ENCODE assay signal across 22 mouse cellular contexts in genomic region chr4:110006044-110006443, GRCm38 (mm10). TPM values are rescaled to one million over a fixed set of nuclear protein-coding genes. Genes with fewer than 3 reads are reported as not detected.
DNase-seq lines count a peak whose midpoint lies in the region; ATAC-seq and TF ChIP-seq lines count a peak whose summit lies in the region.
"Had no signal": no experiment of that assay in that cellular context is flagged by ENCODE, and none has a peak within 500 bp of the region (broad histone marks: within the 10 kb centered on the region; RNA-seq: fewer than 3 reads in every experiment).

No protein-coding gene starts in this region.

- H3K27ac ChIP-seq in liver, embryonic 14.5 days: no peak overlapping the region
- H3K27ac ChIP-seq in midbrain, embryonic 11.5 days (ENCODE audit: low read depth, low read length): no peak overlapping the region
- H3K27ac ChIP-seq in midbrain, embryonic 14.5 days (replicated peaks; ENCODE audit: low read depth, low read length): no peak overlapping the region
- H3K27ac ChIP-seq in MEL (ENCODE audit: control insufficient read depth, low read depth, low read length): no peak overlapping the region

- H3K9ac ChIP-seq in liver, embryonic 14.5 days (replicated peaks): no peak overlapping the region
- H3K9ac ChIP-seq in midbrain, embryonic 11.5 days (ENCODE audit: low read length): no peak overlapping the region
- H3K9ac ChIP-seq in midbrain, embryonic 14.5 days (replicated peaks; ENCODE audit: low read length): no peak overlapping the region
- H3K9ac ChIP-seq in MEL (ENCODE audit: control insufficient read depth, low read depth, low read length, poor library complexity, severe bottlenecking): no peak overlapping the region

- 72% methylated on average over 1 of the region's 1 CpGs for WGBS in liver, embryonic 14.5 days (ENCODE audit: insufficient replicate concordance)
- 93% methylated on average over 1 of the region's 1 CpGs for whole genome bisulfite sequencing in midbrain, embryonic 11.5 days
- 96% methylated on average over 1 of the region's 1 CpGs for WGBS in midbrain, embryonic 14.5 days

- TF ChIP-seq EP300 in liver, embryonic 14.5 days (IDR thresholded peaks at IDR 0.05; ENCODE audit: low read depth): peak; percentile 18; the same call in 1 of the 2 replicates
- TF ChIP-seq EP300 in MEL (IDR thresholded peaks at IDR 0.05; ENCODE audit: low read depth in 1 of 2, low read length in 2 of 2): peak; percentile 78 to 88

- DNase-seq in liver, embryonic 14.5 days (ENCODE audit: low read depth in 3 of 3, low spot score in 3 of 3): no peak
- DNase-seq in liver (no peak), MEL (ENCODE audit: low read depth, low spot score) (no peak)
- DNase-seq in midbrain, embryonic 11.5 days (ENCODE audit: low spot score, missing footprints): peak; percentile 56
- no peak for DNase-seq in midbrain, embryonic 14.5 days
- DNase-seq in frontal cortex, adult 2 months (ENCODE audit: extremely low spot score in 1 of 2, low spot score in 1 of 2): no peak
- DNase-seq: adrenal gland, adult 2 months; adrenal gland, adult 8-10 months; adrenal gland, postnatal 10 days; adrenal gland, postnatal 14 days; adrenal gland, postnatal 25 days; adrenal gland, postnatal 36 days; B cell, adult 2 months; cerebellum, adult 11 months; cerebellum, adult 11-12 months; cerebellum, adult 18-20 months; cerebellum, adult 2 months had no signal

- no peaks in the 10 kb centered on the region for H3K36me3 ChIP-seq in liver, embryonic 14.5 days (replicated peaks; ENCODE audit: control insufficient read depth, insufficient read depth, low read depth)
- H3K36me3 ChIP-seq in midbrain, embryonic 11.5 days (ENCODE audit: control insufficient read depth, insufficient read depth, low read length): no peaks in the 10 kb centered on the region
- no peaks in the 10 kb centered on the region for H3K36me3 ChIP-seq in midbrain, embryonic 14.5 days (ENCODE audit: control insufficient read depth, insufficient read depth, low read length)
- H3K36me3 ChIP-seq in MEL (ENCODE audit: control insufficient read depth in 1 of 2, insufficient read depth in 2 of 2, low read length in 2 of 2): no peaks in the 10 kb centered on the region
- H3K36me3 ChIP-seq: G1E had no signal

- no peak for TF ChIP-seq POLR2A in MEL (IDR thresholded peaks at IDR 0.05; ENCODE audit: control insufficient read depth in 1 of 2, insufficient read depth in 1 of 2, low read depth in 1 of 2, low read length in 2 of 2, poor library complexity in 1 of 2)

- H3K27me3 ChIP-seq in liver, embryonic 14.5 days (ENCODE audit: control insufficient read depth, insufficient read depth, low read length): no peaks in the 10 kb centered on the region
- no peaks in the 10 kb centered on the region for H3K27me3 ChIP-seq in midbrain, embryonic 11.5 days (ENCODE audit: control insufficient read depth, insufficient read depth, low read length)
- no peaks in the 10 kb centered on the region for H3K27me3 ChIP-seq in midbrain, embryonic 14.5 days (ENCODE audit: control insufficient read depth, insufficient read depth, low read length)
- H3K27me3 ChIP-seq in MEL (ENCODE audit: control insufficient read depth in 1 of 2, insufficient read depth in 2 of 2, low read length in 2 of 2): no peaks in the 10 kb centered on the region
- H3K27me3 ChIP-seq: CH12.LX, Patski had no signal

- no peak for TF ChIP-seq RAD21 in MEL (IDR thresholded peaks at IDR 0.05; ENCODE audit: low read depth, low read length)

- no peak for TF ChIP-seq CTCF in liver, embryonic 14.5 days (IDR thresholded peaks at IDR 0.05; ENCODE audit: low read depth)
- TF ChIP-seq CTCF in MEL (IDR thresholded peaks at IDR 0.05 in 2 of 3, conservative IDR thresholded peaks at IDR 0.05 in 1 of 3; ENCODE audit: control insufficient read depth in 1 of 3, insufficient read depth in 1 of 3, low read depth in 2 of 3, low read length in 3 of 3, poor library complexity in 1 of 3, severe bottlenecking in 1 of 3): no peak

- H3K4me2 ChIP-seq in liver, embryonic 14.5 days (ENCODE audit: low read depth): no peak overlapping the region
- no peak overlapping the region for H3K4me2 ChIP-seq in midbrain, embryonic 11.5 days
- no peak overlapping the region for H3K4me2 ChIP-seq in midbrain, embryonic 14.5 days (ENCODE audit: low read length)

- H3K9me3 ChIP-seq in liver, embryonic 14.5 days (ENCODE audit: control insufficient read depth, low read length): no peaks in the 10 kb centered on the region
- H3K9me3 ChIP-seq in midbrain, embryonic 11.5 days (ENCODE audit: control insufficient read depth, low read length): no peaks in the 10 kb centered on the region
- H3K9me3 ChIP-seq in midbrain, embryonic 14.5 days (ENCODE audit: control insufficient read depth, low read length): no peaks in the 10 kb centered on the region
- peaks cover 2% of the 10 kb centered on the region; the same call in 1 of the 2 replicates for H3K9me3 ChIP-seq in MEL (replicated peaks; ENCODE audit: insufficient read depth, low read length)
- H3K9me3 ChIP-seq: G1E had no signal

- no peak overlapping the region for H3K4me3 ChIP-seq in liver, embryonic 14.5 days (ENCODE audit: insufficient read depth in 1 of 2, low read depth in 2 of 2, low read length in 2 of 2)
- H3K4me3 ChIP-seq in midbrain, embryonic 11.5 days (ENCODE audit: low read depth, low read length): no peak overlapping the region
- H3K4me3 ChIP-seq in midbrain, embryonic 14.5 days (replicated peaks; ENCODE audit: low read depth, low read length): no peak overlapping the region
- H3K4me3 ChIP-seq in MEL (ENCODE audit: control insufficient read depth in 1 of 2, insufficient read depth in 1 of 2, low read depth in 2 of 2, low read length in 2 of 2): no peak overlapping the region

- ATAC-seq in liver, embryonic 14.5 days (ENCODE audit: insufficient read depth): no peak
- ATAC-seq in midbrain, embryonic 11.5 days (ENCODE audit: low FRiP score): no peak
- ATAC-seq in midbrain, embryonic 14.5 days (ENCODE audit: low FRiP score, low TSS enrichment): no peak
- ATAC-seq: activated CD4-positive, CD25-positive, alpha-beta regulatory T cell, adult 4 months; CD4-positive, CD25-positive, alpha-beta regulatory T cell, adult 4 months; Patski had no signal

- H3K4me1 ChIP-seq in liver, embryonic 14.5 days (replicated peaks; ENCODE audit: control insufficient read depth in 2 of 2, insufficient read depth in 2 of 2, low read length in 1 of 2): no peaks in the 10 kb centered on the region
- H3K4me1 ChIP-seq in midbrain, embryonic 11.5 days (ENCODE audit: control insufficient read depth, insufficient read depth, low read length): no peaks in the 10 kb centered on the region
- no peaks in the 10 kb centered on the region for H3K4me1 ChIP-seq in midbrain, embryonic 14.5 days (ENCODE audit: control insufficient read depth, insufficient read depth, low read length)
- peaks cover 0 to 13% of the 10 kb centered on the region in 2 experiments; a peak in 2 of 4 replicates for H3K4me1 ChIP-seq in MEL (ENCODE audit: control insufficient read depth in 1 of 2, insufficient read depth in 2 of 2, low read length in 2 of 2)

- no peaks in the 10 kb centered on the region for H3K79me2 ChIP-seq in MEL (ENCODE audit: control insufficient read depth, insufficient read depth, low read length, poor library complexity)

TF ChIP-seq in MEL, 35 proteins besides CTCF, POLR2A, EP300 and RAD21 (continues in another document):
- TF ChIP-seq MEF2A (IDR thresholded peaks at IDR 0.05; ENCODE audit: extremely low read depth, insufficient replicate concordance, low read depth, low read length, poor library complexity, severe bottlenecking) (peak; percentile 92; the same call in 1 of the 2 replicates), TCF12 (IDR thresholded peaks at IDR 0.05; ENCODE audit: low read depth, low read length) (peak; percentile 96), MAFK (IDR thresholded peaks at IDR 0.05; ENCODE audit: borderline replicate concordance, low read depth, low read length) (no peak), USF2 (IDR thresholded peaks at IDR 0.05; ENCODE audit: borderline replicate concordance in 1 of 2, insufficient read depth in 1 of 2, low read depth in 1 of 2, low read length in 2 of 2) (no peak), RCOR1 (IDR thresholded peaks at IDR 0.05; ENCODE audit: low read depth, low read length) (peak; percentile 45; the same call in 1 of the 2 replicates), SIN3A (IDR thresholded peaks at IDR 0.05; ENCODE audit: low read length) (peak; percentile 29; the same call in 1 of the 2 replicates), KAT2A (conservative IDR thresholded peaks at IDR 0.05; ENCODE audit: low read depth, low read length) (no peak), ELF1 (IDR thresholded peaks at IDR 0.05; ENCODE audit: low read depth, low read length) (no peak), POLR2AphosphoS2 (IDR thresholded peaks at IDR 0.05; ENCODE audit: low read length) (no peak), MYB (IDR thresholded peaks at IDR 0.05; ENCODE audit: low read depth, low read length) (no peak), GATA1 (IDR thresholded peaks at IDR 0.05; ENCODE audit: low read depth, low read length) (peak; percentile 79), MXI1 (IDR thresholded peaks at IDR 0.05; ENCODE audit: low read depth, low read length) (no peak; the same call in 1 of the 2 replicates), HCFC1 (IDR thresholded peaks at IDR 0.05; ENCODE audit: low read depth, low read length) (no peak), E2F4 (IDR thresholded peaks at IDR 0.05; ENCODE audit: borderline replicate concordance, low read depth, low read length) (no peak), BHLHE40 (IDR thresholded peaks at IDR 0.05; ENCODE audit: borderline replicate concordance, low read depth, low read length) (no peak), GABPA (IDR thresholded peaks at IDR 0.05; ENCODE audit: low read depth, low read length) (no peak), ZKSCAN1 (IDR thresholded peaks at IDR 0.05; ENCODE audit: low read depth, low read length) (no peak), USF1 (IDR thresholded peaks at IDR 0.05; ENCODE audit: low read depth, low read length) (no peak), JUND (IDR thresholded peaks at IDR 0.05; ENCODE audit: low read depth, low read length) (no peak), TBP (IDR thresholded peaks at IDR 0.05; ENCODE audit: low read depth, low read length) (no peak), NELFE (IDR thresholded peaks at IDR 0.05; ENCODE audit: low read depth, low read length) (no peak)

RNA-seq across cellular contexts. Expression of gene Dmrta2, which starts 28.2 kb away (rescaled TPM):
- 0.04 and 0.05 TPM in 2 replicates for polyA plus RNA-seq in liver, embryonic 14.5 days (2012; rRNA removed)
- not detected in 2 replicates for polyA plus RNA-seq in liver, embryonic 14.5 days (2014; fragmentation: Nextera tagmentation; extraction: Ambion mirVana)
- polyA plus RNA-seq in midbrain, embryonic 11.5 days (2014; fragmentation: Nextera tagmentation; extraction: Ambion mirVana): 2.9 and 4.4 TPM in 2 replicates
- polyA plus RNA-seq in midbrain, embryonic 14.5 days (2014; fragmentation: Nextera tagmentation; extraction: Ambion mirVana): 1.4 TPM in 2 replicates
- total RNA-seq in MEL (2012; rRNA removed): 0.08 and 0.10 TPM in 2 replicates
- polyA plus RNA-seq in MEL (2012; ENCODE audit: insufficient read depth in 1 of 2, insufficient read length in 2 of 2, low read depth in 1 of 2, low replicate concordance in 2 of 2, missing spikeins in 1 of 2): under 1 TPM in 1 of 2 experiments, not detected in 1; 0.11 TPM
- polyA plus RNA-seq in frontal cortex, adult 2 months (2012; rRNA removed): 3.1 and 3.3 TPM in 2 replicates
- total RNA-seq: adrenal gland, adult 2 months had no signal
- polyA plus RNA-seq: activated CD4-positive, CD25-positive, alpha-beta regulatory T cell, adult 4 months; CD4-positive, CD25-positive, alpha-beta regulatory T cell, adult 4 months had no signal
